Mouse (Mus musculus) MEL (cell line): ENCODE measurements around the gene Hoxd1. TPM values are rescaled to one million over a fixed set of nuclear protein-coding genes. Genes with fewer than 3 reads are reported as not detected.

Experiments
- DNase-seq: peaks from one replicate; pipeline ENCODE4 v3.0.0; 2011; ENCODE audit warnings: low read depth, low spot score
- H3K27ac ChIP-seq: 2 replicates; pipeline ENCODE4 v1.5.1; 2012; ENCODE audit warnings: low read depth, mild to moderate bottlenecking, control low read depth, low read length, moderate library complexity; ENCODE audit not compliant: control insufficient read depth
- H3K27me3 ChIP-seq, 2 experiments: fragments of 150-350 bp in 1 of 2; sonication (generic) in 1 of 2; 2 replicates each; pipeline ENCODE4 v1.6.1; 2012; ENCODE audit warnings: low read length in 2 of 2, mild to moderate bottlenecking in 2 of 2, improper control_type of control experiment in 1 of 2, moderate library complexity in 1 of 2; ENCODE audit not compliant: insufficient read depth in 2 of 2, control insufficient read depth in 1 of 2
- H3K36me3 ChIP-seq, 2 experiments: 2 replicates each; pipeline ENCODE4 v1.6.1; 2012 to 2014; ENCODE audit warnings: low read length in 2 of 2, improper control_type of control experiment in 1 of 2, inconsistent platforms in 1 of 2, mild to moderate bottlenecking in 1 of 2; ENCODE audit not compliant: insufficient read depth in 2 of 2, control insufficient read depth in 1 of 2
- H3K4me1 ChIP-seq, 2 experiments: fragments of 150-350 bp in 1 of 2; sonication (generic) in 1 of 2; 2 replicates each; pipeline ENCODE4 v1.6.1; 2012; ENCODE audit warnings: low read length in 2 of 2, improper control_type of control experiment in 1 of 2, mild to moderate bottlenecking in 1 of 2; ENCODE audit not compliant: insufficient read depth in 2 of 2, control insufficient read depth in 1 of 2
- H3K4me3 ChIP-seq, 2 experiments: fragments of 150-350 bp in 1 of 2; sonication (generic) in 1 of 2; 2 replicates each; pipeline ENCODE4 v1.5.1; 2012; ENCODE audit warnings: low read depth in 2 of 2, low read length in 2 of 2, mild to moderate bottlenecking in 2 of 2, moderate library complexity in 2 of 2, control low read depth in 1 of 2, improper control_type of control experiment in 1 of 2; ENCODE audit not compliant: control insufficient read depth in 1 of 2, insufficient read depth in 1 of 2
- H3K79me2 ChIP-seq: 2 replicates; pipeline ENCODE4 v1.6.1; 2012; ENCODE audit warnings: mild to moderate bottlenecking, low read length, moderate library complexity; ENCODE audit not compliant: control insufficient read depth, poor library complexity, insufficient read depth
- H3K9ac ChIP-seq: 2 replicates; pipeline ENCODE4 v1.6.1; 2012; ENCODE audit warnings: low read depth, mild to moderate bottlenecking, control low read depth, low read length, moderate library complexity; ENCODE audit not compliant: control insufficient read depth, poor library complexity, severe bottlenecking
- H3K9me3 ChIP-seq: fragments of 150-350 bp; sonication (generic); replicated peaks from 2 replicates; pipeline ENCODE4 v1.6.1; 2012; ENCODE audit warnings: mild to moderate bottlenecking, low read length, improper control_type of control experiment, moderate library complexity; ENCODE audit not compliant: insufficient read depth
- CHD1 ChIP-seq: IDR thresholded peaks from 2 replicates; pipeline ENCODE4 v1.6.1; 2012; ENCODE audit warnings: low read depth, mild to moderate bottlenecking, inconsistent platforms, low read length, improper control_type of control experiment
- E2F4 ChIP-seq: IDR thresholded peaks from 2 replicates; pipeline ENCODE4 v1.6.1; 2011; ENCODE audit warnings: low read depth, low read length, improper control_type of control experiment, borderline replicate concordance
- ELF1 ChIP-seq: IDR thresholded peaks from 2 replicates; pipeline ENCODE4 v1.6.1; 2014; ENCODE audit warnings: low read depth, mild to moderate bottlenecking, inconsistent platforms, low read length, improper control_type of control experiment, moderate library complexity
- ETS1 ChIP-seq: IDR thresholded peaks from 2 replicates; pipeline ENCODE4 v1.6.1; 2012; ENCODE audit warnings: low read depth, mild to moderate bottlenecking, inconsistent platforms, low read length, improper control_type of control experiment, moderate library complexity
- GABPA ChIP-seq: IDR thresholded peaks from 2 replicates; pipeline ENCODE4 v1.6.1; 2012; ENCODE audit warnings: low read depth, mild to moderate bottlenecking, inconsistent platforms, low read length, improper control_type of control experiment, moderate library complexity
- GATA1 ChIP-seq: IDR thresholded peaks from 2 replicates; pipeline ENCODE4 v1.6.1; 2011; ENCODE audit warnings: low read depth, low read length, improper control_type of control experiment
- HCFC1 ChIP-seq: IDR thresholded peaks from 2 replicates; pipeline ENCODE4 v1.6.1; 2012; ENCODE audit warnings: low read depth, mild to moderate bottlenecking, inconsistent platforms, low read length, improper control_type of control experiment, moderate library complexity
- MAX ChIP-seq: IDR thresholded peaks from 2 replicates; pipeline ENCODE4 v1.6.1; 2011; ENCODE audit warnings: low read length, improper control_type of control experiment
- MAZ ChIP-seq: IDR thresholded peaks from 2 replicates; pipeline ENCODE4 v1.6.1; 2012; ENCODE audit warnings: low read depth, mild to moderate bottlenecking, inconsistent platforms, low read length, improper control_type of control experiment
- MEF2A ChIP-seq: IDR thresholded peaks from 2 replicates; pipeline ENCODE4 v1.6.1; 2014; ENCODE audit warnings: low read depth, mild to moderate bottlenecking, inconsistent platforms, low read length, improper control_type of control experiment; ENCODE audit not compliant: poor library complexity, insufficient replicate concordance, severe bottlenecking; ENCODE audit errors: extremely low read depth
- MXI1 ChIP-seq: IDR thresholded peaks from 2 replicates; pipeline ENCODE4 v1.6.1; 2011; ENCODE audit warnings: mild to moderate bottlenecking, low read depth, low read length, improper control_type of control experiment
- MYC ChIP-seq: IDR thresholded peaks from 2 replicates; pipeline ENCODE4 v1.6.1; 2011; ENCODE audit warnings: low read depth, mild to moderate bottlenecking, low read length, improper control_type of control experiment, moderate library complexity
- NRF1 ChIP-seq: IDR thresholded peaks from 2 replicates; pipeline ENCODE4 v1.6.1; 2014; ENCODE audit warnings: low read depth, mild to moderate bottlenecking, inconsistent platforms, low read length, improper control_type of control experiment, moderate library complexity; ENCODE audit not compliant: poor library complexity, insufficient read depth, severe bottlenecking
- POLR2A ChIP-seq, 2 experiments: IDR thresholded peaks; 2 replicates each; pipeline ENCODE4 v1.6.1; 2011 to 2012; ENCODE audit warnings: low read length in 2 of 2, mild to moderate bottlenecking in 2 of 2, control low read depth in 1 of 2, improper control_type of control experiment in 1 of 2, low read depth in 1 of 2, moderate library complexity in 1 of 2; ENCODE audit not compliant: control insufficient read depth in 1 of 2, insufficient read depth in 1 of 2, poor library complexity in 1 of 2
- RAD21 ChIP-seq: IDR thresholded peaks from 2 replicates; pipeline ENCODE4 v1.6.1; 2011; ENCODE audit warnings: mild to moderate bottlenecking, low read depth, low read length, improper control_type of control experiment
- RCOR1 ChIP-seq: IDR thresholded peaks from 2 replicates; pipeline ENCODE4 v1.6.1; 2012; ENCODE audit warnings: low read depth, mild to moderate bottlenecking, inconsistent platforms, low read length, improper control_type of control experiment
- SMC3 ChIP-seq: IDR thresholded peaks from 2 replicates; pipeline ENCODE4 v1.6.1; 2011; ENCODE audit warnings: low read depth, low read length, improper control_type of control experiment
- TAL1 ChIP-seq: IDR thresholded peaks from 2 replicates; pipeline ENCODE4 v1.6.1; 2012; ENCODE audit warnings: mild to moderate bottlenecking, inconsistent platforms, low read length, moderate library complexity, mixed read lengths
- UBTF ChIP-seq: IDR thresholded peaks from 2 replicates; pipeline ENCODE4 v1.6.1; 2012; ENCODE audit warnings: low read depth, mild to moderate bottlenecking, inconsistent platforms, low read length, improper control_type of control experiment, moderate library complexity, borderline replicate concordance; ENCODE audit not compliant: insufficient read depth
- ZKSCAN1 ChIP-seq: IDR thresholded peaks from 2 replicates; pipeline ENCODE4 v1.6.1; 2012; ENCODE audit warnings: low read depth, mild to moderate bottlenecking, inconsistent platforms, low read length, improper control_type of control experiment, moderate library complexity
- polyA plus RNA-seq, 2 experiments: library from polyadenylated mRNA; stranded (reverse) in 1 of 2; unstranded in 1 of 2; fragments of >175 nt in 1 of 2; fragments of >200 nt in 1 of 2; gene quantifications; 2 replicates each; pipeline versions ENCODE4 v1.2.1 to v1.2.4; 2012; ENCODE audit warnings: low replicate concordance in 2 of 2, low read depth in 1 of 2; ENCODE audit not compliant: insufficient read length in 2 of 2, insufficient read depth in 1 of 2, missing spikeins in 1 of 2
- total RNA-seq: library from RNA; depleted of rRNA; stranded (reverse); fragments of 300-350 nt; gene quantifications from 2 replicates; pipeline ENCODE4 v1.2.3, GENCODE M21; 2012

Gene Hoxd1
- total and polyA plus RNA-seq, 3 experiments, result not detected

DNA sequence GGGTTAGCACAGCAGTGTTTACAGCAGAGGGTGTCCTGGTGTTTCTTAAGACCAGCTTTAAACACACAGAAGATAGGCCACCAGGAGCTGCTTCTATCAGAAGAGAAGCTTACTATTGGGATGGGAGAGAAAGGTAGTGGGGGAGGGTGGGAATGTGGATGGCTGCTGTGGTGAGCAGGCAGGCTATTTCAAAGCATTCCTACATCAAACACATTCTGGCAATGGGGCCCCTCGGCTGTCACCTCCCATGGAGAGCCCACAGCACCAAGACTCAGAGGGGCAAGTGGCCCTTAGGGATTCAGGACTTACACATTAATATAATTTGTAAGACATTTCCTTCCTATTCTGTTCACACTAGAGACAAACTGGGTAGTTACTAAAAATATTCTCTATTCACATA, 2.6 kb upstream of the Hoxd1 start:
- H3K4me1 ChIP-seq, result no peaks in the 10 kb centered on the region
- H3K9me3 ChIP-seq, result no peaks in the 10 kb centered on the region
- TF ChIP-seq NRF1 (no peak), POLR2A (IDR thresholded peaks at IDR 0.05; ENCODE audit: control insufficient read depth in 1 of 2, insufficient read depth in 1 of 2, low read depth in 1 of 2, low read length in 2 of 2, poor library complexity in 1 of 2) (no peak), HCFC1 (no peak), MXI1 (no peak), E2F4 (no peak), GABPA (no peak), ETS1 (no peak), RCOR1 (no peak), RAD21 (no peak), CHD1 (no peak), MAX (no peak), MYC (no peak), ELF1 (no peak), GATA1 (no peak), UBTF (no peak), SMC3 (no peak), TAL1 (no peak), MEF2A (no peak)
- H3K4me3 ChIP-seq, result no peak overlapping the region
- no peaks in the 10 kb centered on the region for H3K36me3 ChIP-seq
- H3K9ac ChIP-seq, result no peak overlapping the region
- no peak for DNase-seq
- no peaks in the 10 kb centered on the region for H3K79me2 ChIP-seq
- H3K27me3 ChIP-seq, result peaks cover 0 to 3% of the 10 kb centered on the region in 2 experiments; a peak in 1 of 4 replicates
- no peak overlapping the region for H3K27ac ChIP-seq

- H3K27me3 ChIP-seq, result peaks cover 0 to 3% of the 10 kb centered on the region in 2 experiments; a peak in 2 of 4 replicates
These were observed 839 bp upstream of the Hoxd1 start for GRCm38 (mm10) chr2:74761941-74762340.

More at GRCm38 (mm10) chr2:74761941-74762340, 839 bp upstream of the Hoxd1 start:
- no peak overlapping the region for H3K27ac ChIP-seq
- no peak overlapping the region for H3K4me3 ChIP-seq
- H3K36me3 ChIP-seq, result no peaks in the 10 kb centered on the region
- TF ChIP-seq ZKSCAN1, result no peak
- TF ChIP-seq NRF1, result no peak
- TF ChIP-seq HCFC1, result no peak
- no peak for TF ChIP-seq ELF1
- TF ChIP-seq MYC, result no peak
- no peak for TF ChIP-seq SMC3
- TF ChIP-seq MAZ, result no peak
- TF ChIP-seq MAX, result no peak
- no peaks in the 10 kb centered on the region for H3K9me3 ChIP-seq
- no peak overlapping the region for H3K9ac ChIP-seq
- no peaks in the 10 kb centered on the region for H3K4me1 ChIP-seq
- no peaks in the 10 kb centered on the region for H3K79me2 ChIP-seq
- DNase-seq, result no peak
